Mouse (Mus musculus): ENCODE data around the gene Crispld2.

DNA sequence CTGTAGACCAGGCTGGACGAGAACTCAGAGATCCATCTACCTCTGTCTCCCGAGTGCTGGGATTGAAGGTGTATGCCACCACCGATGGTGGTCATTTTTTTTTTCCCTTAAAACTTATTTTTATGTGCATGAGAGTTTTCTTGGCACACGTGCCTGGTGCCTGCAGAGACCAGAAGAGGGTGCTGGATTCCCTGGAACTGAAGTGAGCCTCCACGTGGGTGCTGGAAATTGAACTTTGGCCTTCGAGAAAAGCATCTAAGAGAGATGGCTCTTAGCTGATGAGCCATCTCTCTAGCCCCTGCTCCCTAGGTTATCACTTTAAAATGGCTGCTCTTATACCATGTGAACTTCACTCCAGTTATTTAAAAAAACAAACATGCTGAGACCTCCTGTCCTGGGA, 82.3 kb downstream of the Crispld2 start:
- no peak for TF ChIP-seq POLR2A (IDR thresholded peaks at IDR 0.05; ENCODE audit: low read depth, low read length)
- no peak; the same call in 1 of the 2 replicates for TF ChIP-seq CTCF (conservative IDR thresholded peaks at IDR 0.05; ENCODE audit: insufficient read depth, insufficient read length, low read depth, low read length)

All from kidney, adult 2 months (tissue).